Mouse (Mus musculus) mature B cell (primary cell): ENCODE data around the gene Fgr.

ENCODE experiments used
- in situ Hi-C: fragments of 300-500 bp; cut with MboI; formaldehyde crosslinking; loops from 2 replicates; pipeline ENCODE4 v1.14.3; 2019

Fgr gene

GRCm38 (mm10) chr4:132983664-132984512, 10.0 kb downstream of the Fgr start:
- in situ Hi-C loops: no loop called here

- in situ Hi-C loops: no loop called here
Measured at GRCm38 (mm10) chr4:132988581-132989355, 14.9 kb downstream of the Fgr start.

GRCm38 (mm10) chr4:132993553-132993952, 19.7 kb downstream of the Fgr start:
- in situ Hi-C loops: loop anchor here (5.0 kb wide), 1 partner anchor 41 kb away; no protein-coding TSS in a partner anchor

GRCm38 (mm10) chr4:132997469-132998237, 23.8 kb downstream of the Fgr start:
- in situ Hi-C loops: no loop called here

- in situ Hi-C loops: no loop called here
Measured at GRCm38 (mm10) chr4:133002896-133003295, 29.0 kb downstream of the Fgr start.

GRCm38 (mm10) chr4:133003316-133004018, 29.6 kb downstream of the Fgr start:
- in situ Hi-C loops: no loop called here

GRCm38 (mm10) chr4:133005233-133005632, 31.3 kb downstream of the Fgr start:
- in situ Hi-C loops: loop anchor here (5.0 kb wide), 1 partner anchor 292 kb away; no protein-coding TSS in a partner anchor

GRCm38 (mm10) chr4:133005885-133006451, 32.1 kb downstream of the Fgr start:
- in situ Hi-C loops: loop anchor here (5.0 kb wide), 1 partner anchor 291 kb away; no protein-coding TSS in a partner anchor

GRCm38 (mm10) chr4:133007513-133008380, 33.9 kb downstream of the Fgr start:
- in situ Hi-C loops: loop anchor here (5.0 kb wide), 1 partner anchor 290 kb away; no protein-coding TSS in a partner anchor

GRCm38 (mm10) chr4:133009131-133009530, 35.2 kb downstream of the Fgr start:
- in situ Hi-C loops: loop anchor here (5.0 kb wide), 1 partner anchor 288 kb away; no protein-coding TSS in a partner anchor

- in situ Hi-C loops: loop anchor here (5.0 kb wide), 1 partner anchor 288 kb away; no protein-coding TSS in a partner anchor
Measured at GRCm38 (mm10) chr4:133009676-133010075, 35.8 kb downstream of the Fgr start.

GRCm38 (mm10) chr4:133010611-133011010, 36.7 kb downstream of the Fgr start:
- in situ Hi-C loops: no loop called here

GRCm38 (mm10) chr4:133011028-133011820, 37.3 kb downstream of the Fgr start, which contains the start of gene Ahdc1:
Ahdc1 (plus strand) TSS chr4:133011260.
- in situ Hi-C loops: no loop called here

GRCm38 (mm10) chr4:133011821-133012775, 38.2 kb downstream of the Fgr start:
- in situ Hi-C loops: no loop called here

- in situ Hi-C loops: no loop called here
Measured at GRCm38 (mm10) chr4:133012776-133013265, 38.9 kb downstream of the Fgr start.

- in situ Hi-C loops: no loop called here
Measured at GRCm38 (mm10) chr4:133013266-133013891, 39.5 kb downstream of the Fgr start.

- in situ Hi-C loops: no loop called here
Measured at GRCm38 (mm10) chr4:133014088-133014487, 40.2 kb downstream of the Fgr start.
